Mouse (Mus musculus) heart, embryonic 11.5 days (tissue): ENCODE results near the gene Catip. TPM values are rescaled to one million over a fixed set of nuclear protein-coding genes. Genes with fewer than 3 reads are reported as not detected.
A peak's percentile ranks its signal among the peaks of the same experiment; 100 is the strongest.

ENCODE experiments used
- ATAC-seq: fragments of 200-750 bp; cut with Nextera tagmentation; replicated peaks from 2 replicates; pipeline ENCODE4 v1.8.0; 2017; ENCODE audit warnings: moderate library complexity; ENCODE audit not compliant: insufficient number of reproducible peaks, low FRiP score, low TSS enrichment
- H3K27ac ChIP-seq: fragments of 300-500 bp; sonication (generic); 2 replicates; pipeline ENCODE4 v1.5.1; 2014; ENCODE audit warnings: mild to moderate bottlenecking, low read depth, low read length
- H3K27me3 ChIP-seq: fragments of 300-500 bp; sonication (generic); 2 replicates; pipeline ENCODE4 v1.6.1; 2014; ENCODE audit warnings: mild to moderate bottlenecking, low read length, mixed read lengths; ENCODE audit not compliant: control insufficient read depth, insufficient read depth
- H3K36me3 ChIP-seq: fragments of 300-500 bp; sonication (generic); 2 replicates; pipeline ENCODE4 v1.6.1; 2014; ENCODE audit warnings: mild to moderate bottlenecking, low read length, moderate library complexity, mixed read lengths; ENCODE audit not compliant: control insufficient read depth, insufficient read depth
- H3K4me1 ChIP-seq: fragments of 300-500 bp; sonication (generic); 2 replicates; pipeline ENCODE4 v1.6.1; 2014; ENCODE audit warnings: low read length; ENCODE audit not compliant: control insufficient read depth, insufficient read depth
- H3K4me2 ChIP-seq: fragments of 300-500 bp; sonication (generic); 2 replicates; pipeline ENCODE4 v1.6.1; 2014; ENCODE audit warnings: mild to moderate bottlenecking, moderate library complexity
- H3K4me3 ChIP-seq: fragments of 300-500 bp; sonication (generic); 2 replicates; pipeline ENCODE4 v1.5.1; 2014; ENCODE audit warnings: low read depth, low read length
- H3K9ac ChIP-seq: fragments of 300-500 bp; sonication (generic); 2 replicates; pipeline ENCODE4 v1.6.1; 2014; ENCODE audit warnings: mild to moderate bottlenecking, low read depth, low read length, moderate library complexity
- H3K9me3 ChIP-seq: fragments of 300-500 bp; sonication (generic); replicated peaks from 2 replicates; pipeline ENCODE4 v1.6.1; 2016; ENCODE audit warnings: low read length; ENCODE audit not compliant: control insufficient read depth
- WGBS: fragments of 180-500 bp; shearing (Covaris S2); extraction: QIAGEN DNeasy Blood & Tissue Kit; methylation state at CpG from one replicate; pipeline ENCODE4 v1.1.7; 2014; ENCODE audit not compliant: insufficient replicate concordance; 5-methylcytosine and 5-hydroxymethylcytosine counted together
- polyA plus RNA-seq: library from polyadenylated mRNA; unstranded; fragments of >200 nt; fragmentation: Nextera tagmentation; extraction: Ambion mirVana; gene quantifications from 2 replicates; pipeline ENCODE4 v1.2.1, GENCODE M21; 2014

Catip gene
- polyA plus RNA-seq, 1 experiment from 2014 or later, result 0.59 TPM

DNA sequence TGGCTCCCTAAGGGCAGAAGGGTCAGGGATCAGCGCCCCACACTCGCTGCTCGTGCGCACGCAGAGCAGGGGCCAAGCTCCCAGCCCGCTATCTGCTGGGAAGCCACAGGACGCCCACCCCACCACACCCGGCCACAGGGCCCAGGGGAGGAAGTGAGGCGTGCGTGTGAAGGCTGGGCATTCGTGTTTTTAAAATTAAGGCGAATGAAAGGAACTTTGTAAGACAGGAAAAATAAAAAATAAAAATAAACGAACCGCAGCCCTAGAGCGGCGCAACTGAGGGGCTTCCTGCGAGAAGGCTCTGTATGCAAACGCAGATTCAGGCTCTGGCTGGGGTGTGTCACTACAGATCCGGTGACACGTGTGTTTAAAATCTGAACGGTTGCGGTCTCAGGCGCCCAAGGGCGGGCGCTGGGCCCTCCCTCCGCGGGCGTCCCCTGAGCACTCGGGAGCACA lies 28.0 kb downstream of the Catip start:
- peak overlapping the region; percentile 99 for H3K9ac ChIP-seq
- no peaks in the 10 kb centered on the region for H3K9me3 ChIP-seq
- peaks cover 22% of the 10 kb centered on the region for H3K4me1 ChIP-seq
- peak overlapping the region; percentile 76 for H3K4me2 ChIP-seq
- no peaks in the 10 kb centered on the region for H3K27me3 ChIP-seq
- ATAC-seq, result no peak
- peaks cover 13% of the 10 kb centered on the region for H3K36me3 ChIP-seq
- H3K4me3 ChIP-seq, result peak overlapping the region; percentile 91
- 5% methylated on average over 29 of the region's 29 CpGs for WGBS
- H3K27ac ChIP-seq, result peak overlapping the region; percentile 100

GRCm38 (mm10) chr1:74390287-74390906 lies 28.5 kb downstream of the Catip start:
- H3K27me3 ChIP-seq, result no peaks in the 10 kb centered on the region
- peak overlapping the region; percentile 99 for H3K9ac ChIP-seq
- H3K9me3 ChIP-seq, result no peaks in the 10 kb centered on the region
- WGBS, result 6% methylated on average over 21 of the region's 21 CpGs
- no peak for ATAC-seq
- peak overlapping the region; percentile 100 for H3K27ac ChIP-seq
- peaks cover 22% of the 10 kb centered on the region for H3K4me1 ChIP-seq
- H3K4me3 ChIP-seq, result peak overlapping the region; percentile 91
- H3K4me2 ChIP-seq, result peak overlapping the region; percentile 76
- H3K36me3 ChIP-seq, result peaks cover 19% of the 10 kb centered on the region

GRCm38 (mm10) chr1:74390924-74391748 lies 29.2 kb downstream of the Catip start, which contains the start of gene Ctdsp1:
Ctdsp1 (plus strand) TSS chr1:74391509.
- WGBS, result 2% methylated on average over 51 of the region's 51 CpGs
- no peaks in the 10 kb centered on the region for H3K9me3 ChIP-seq
- peak within 1 kb of the TSS; percentile 76 for H3K4me2 ChIP-seq
- H3K27ac ChIP-seq, result peak within 1 kb of the TSS; percentile 100
- ATAC-seq, result peak; percentile 76
- H3K27me3 ChIP-seq, result no peaks in the 10 kb centered on the region
- peak within 1 kb of the TSS; percentile 99 for H3K9ac ChIP-seq
- H3K36me3 ChIP-seq, result peaks cover 19% of the 10 kb centered on the region
- H3K4me3 ChIP-seq, result peak within 1 kb of the TSS; percentile 91
- H3K4me1 ChIP-seq, result peaks cover 22% of the 10 kb centered on the region

DNA sequence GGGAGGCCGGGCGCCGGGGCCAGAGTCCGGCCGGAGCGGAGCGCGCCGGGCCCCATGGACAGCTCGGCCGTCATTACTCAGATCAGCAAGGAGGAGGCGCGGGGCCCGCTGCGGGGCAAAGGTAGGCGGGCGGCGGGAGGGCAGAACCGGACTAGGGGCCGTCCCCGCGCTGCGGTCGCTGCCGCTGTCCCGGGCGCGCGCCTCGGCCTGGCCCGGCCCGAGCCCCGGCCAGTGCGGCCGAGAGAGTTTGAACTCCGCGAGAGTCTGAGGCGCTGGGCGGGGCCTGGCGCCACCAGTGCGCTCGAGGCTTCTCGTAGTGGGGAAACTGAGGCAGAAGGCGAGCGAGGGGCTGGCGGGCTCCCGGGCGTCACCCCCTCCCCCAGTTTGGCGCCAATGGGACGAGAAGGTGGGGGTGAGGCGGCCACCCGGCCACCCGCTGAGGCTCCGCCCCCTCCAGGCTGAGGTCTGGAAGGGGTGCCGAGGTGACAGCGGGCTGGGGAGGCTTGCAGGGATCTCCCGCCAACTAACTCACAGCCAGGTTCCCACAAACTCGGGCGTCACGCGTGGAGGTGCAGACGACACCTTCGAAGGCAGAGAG lies 30.0 kb downstream of the Catip start:
- no peaks in the 10 kb centered on the region for H3K27me3 ChIP-seq
- H3K4me2 ChIP-seq, result peak overlapping the region; percentile 76
- peak; percentile 52 for ATAC-seq
- peaks cover 19% of the 10 kb centered on the region for H3K36me3 ChIP-seq
- H3K4me3 ChIP-seq, result peak overlapping the region; percentile 91
- under 1% methylated on average over 36 of the region's 63 CpGs for WGBS
- H3K4me1 ChIP-seq, result peaks cover 22% of the 10 kb centered on the region
- H3K9ac ChIP-seq, result peak overlapping the region; percentile 99
- no peaks in the 10 kb centered on the region for H3K9me3 ChIP-seq
- peak overlapping the region; percentile 100 for H3K27ac ChIP-seq

DNA sequence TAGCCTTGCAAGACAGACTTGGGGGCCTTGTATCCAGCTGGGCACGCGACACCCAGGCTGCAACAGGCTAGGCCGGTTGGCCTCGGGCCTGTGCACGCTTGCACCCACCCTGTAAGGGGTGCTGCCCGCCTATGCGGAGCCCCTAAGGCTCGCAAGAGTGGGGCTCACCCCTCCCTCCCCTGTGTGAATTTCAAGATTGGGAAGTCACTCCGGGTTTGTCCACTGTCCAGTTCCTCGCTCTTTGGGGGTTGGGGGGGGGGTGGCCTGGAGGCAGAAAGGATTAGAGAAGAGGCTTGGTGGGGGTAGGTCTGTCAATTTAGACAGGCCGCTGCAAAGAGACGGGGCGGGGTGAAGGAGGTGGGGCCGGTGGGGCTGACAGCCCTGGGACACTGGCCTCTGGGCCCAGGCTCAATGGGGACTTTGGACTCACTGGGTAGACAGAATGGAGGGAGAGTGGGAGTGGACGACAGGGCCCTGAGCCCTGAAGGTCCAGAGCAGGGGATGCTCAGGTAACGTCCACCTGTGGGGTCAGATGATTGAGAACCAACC lies 30.6 kb downstream of the Catip start:
- peak overlapping the region; percentile 91 for H3K4me3 ChIP-seq

DNA sequence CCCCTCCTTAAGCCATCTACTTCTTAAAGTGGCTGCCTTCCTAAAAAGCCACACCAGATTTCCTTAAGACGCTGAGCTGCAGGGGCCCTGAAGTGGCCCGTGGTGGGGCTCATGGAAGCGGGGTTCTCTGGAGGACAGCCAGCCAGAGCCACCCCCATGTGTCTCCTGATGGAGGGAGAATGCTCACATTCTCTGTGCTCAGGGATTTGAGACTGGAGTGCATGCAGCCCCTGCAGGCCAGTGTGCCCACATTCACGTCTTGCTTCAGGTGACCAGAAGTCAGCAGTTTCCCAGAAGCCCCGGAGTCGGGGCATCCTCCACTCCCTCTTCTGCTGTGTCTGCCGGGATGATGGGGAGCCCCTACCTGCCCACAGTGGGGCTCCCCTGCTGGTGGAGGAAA lies 31.1 kb downstream of the Catip start:
- Histone ChIP-seq H3K9ac (peak overlapping the region; percentile 99), H3K36me3 (peaks cover 19% of the 10 kb centered on the region), H3K27ac (peak overlapping the region; percentile 100), H3K4me3 (peak overlapping the region; percentile 91), H3K4me1 (peaks cover 22% of the 10 kb centered on the region), H3K4me2 (peak overlapping the region; percentile 76), H3K9me3 (no peaks in the 10 kb centered on the region), H3K27me3 (no peaks in the 10 kb centered on the region)
- ATAC-seq, result no peak
- WGBS, result 56% methylated on average over 7 of the region's 7 CpGs

More for the DNA sequence above, 30.6 kb downstream of the Catip start:
- peak overlapping the region; percentile 76 for H3K4me2 ChIP-seq
- no peaks in the 10 kb centered on the region for H3K9me3 ChIP-seq
- peak overlapping the region; percentile 100 for H3K27ac ChIP-seq
- peaks cover 22% of the 10 kb centered on the region for H3K4me1 ChIP-seq
- H3K36me3 ChIP-seq, result peaks cover 19% of the 10 kb centered on the region
- ATAC-seq, result no peak; the same call in 1 of the 2 replicates
- no peaks in the 10 kb centered on the region for H3K27me3 ChIP-seq
- H3K9ac ChIP-seq, result peak overlapping the region; percentile 99
- 1% methylated on average over 16 of the region's 16 CpGs for WGBS

DNA sequence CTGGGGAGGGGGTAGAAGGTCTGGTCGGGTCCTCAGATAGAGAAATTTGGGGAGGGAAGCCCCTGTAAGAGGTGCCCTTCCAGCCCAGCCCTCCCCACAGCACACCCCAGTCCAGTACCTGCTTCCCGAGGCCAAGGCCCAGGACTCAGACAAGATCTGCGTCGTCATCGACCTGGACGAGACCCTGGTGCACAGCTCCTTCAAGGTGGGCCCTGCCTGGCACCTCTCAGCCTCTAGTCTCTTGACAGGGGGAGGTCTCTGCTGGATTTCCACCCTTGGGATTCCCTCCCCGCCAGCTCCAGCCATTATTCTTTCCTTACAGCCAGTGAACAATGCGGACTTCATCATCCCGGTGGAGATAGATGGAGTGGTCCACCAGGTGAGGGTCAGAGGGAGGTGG lies 31.8 kb downstream of the Catip start:
- no peak for ATAC-seq
- 85% methylated on average over 9 of the region's 9 CpGs for WGBS
- Histone ChIP-seq H3K27me3 (no peaks in the 10 kb centered on the region), H3K36me3 (peaks cover 19% of the 10 kb centered on the region), H3K9ac (no peak overlapping the region), H3K27ac (no peak overlapping the region), H3K9me3 (no peaks in the 10 kb centered on the region), H3K4me2 (no peak overlapping the region), H3K4me1 (peaks cover 22% of the 10 kb centered on the region), H3K4me3 (no peak overlapping the region)

DNA sequence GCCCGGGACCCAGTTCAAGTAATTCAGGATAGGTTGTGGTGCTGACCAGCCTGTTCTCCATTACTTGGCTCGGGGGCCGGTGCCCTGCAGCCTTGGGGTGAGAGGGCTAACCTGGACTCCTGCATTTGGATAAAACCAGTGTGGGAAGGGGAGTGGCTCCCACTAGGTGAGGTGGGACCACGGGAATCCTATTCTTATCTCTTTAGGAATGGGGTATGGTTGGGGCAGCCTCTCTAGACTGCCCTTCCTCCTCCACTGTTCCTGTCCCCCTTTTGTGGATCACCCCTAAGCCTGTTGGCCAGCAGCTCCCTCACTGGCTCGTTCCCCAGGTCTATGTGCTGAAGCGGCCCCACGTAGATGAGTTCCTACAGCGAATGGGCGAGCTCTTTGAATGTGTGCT lies 32.4 kb downstream of the Catip start:
- ATAC-seq, result no peak
- WGBS, result 89% methylated on average over 9 of the region's 9 CpGs

More for the DNA sequence above, 32.4 kb downstream of the Catip start:
- Histone ChIP-seq H3K4me2 (no peak overlapping the region), H3K4me1 (peaks cover 22% of the 10 kb centered on the region), H3K27ac (no peak overlapping the region), H3K4me3 (no peak overlapping the region), H3K36me3 (peaks cover 19% of the 10 kb centered on the region), H3K9me3 (no peaks in the 10 kb centered on the region), H3K27me3 (no peaks in the 10 kb centered on the region), H3K9ac (no peak overlapping the region)
